Mouse (Mus musculus): ENCODE data around the gene Lta. TPM values are rescaled to one million over a fixed set of nuclear protein-coding genes. Genes with fewer than 3 reads are reported as not detected.

The Lta gene
- polyA plus RNA-seq, 1 experiment from 2014 or later: not detected

Small RNA genes lying within 50 kb of the gene (microRNA-seq; reads per million reads assigned to microRNA genes)
- not detected for gene Mir6973a
- not detected for gene Mir6974
- 5.1 reads per million, percentile 23 among the genes with 10 or more reads in this experiment for gene Mir6975
- 2.3 reads per million, percentile 6 among the genes with 10 or more reads in this experiment for gene Mir8094

Other genes with a start within 250 kb of the Lta start
- 0.08 and 0.26 TPM in 2 replicates for gene Hspa1b, start 246.1 kb downstream of the Lta start, polyA plus RNA-seq (2014; fragmentation: Nextera tagmentation; extraction: Ambion mirVana)
- gene Gm20481, start 235.4 kb downstream of the Lta start, polyA plus RNA-seq (2014; fragmentation: Nextera tagmentation; extraction: Ambion mirVana): not detected in 2 replicates
- 0.59 and 1.2 TPM in 2 replicates for gene Hspa1a, start 233.2 kb downstream of the Lta start, polyA plus RNA-seq (2014; fragmentation: Nextera tagmentation; extraction: Ambion mirVana)
- 1.4 and 2.0 TPM in 2 replicates for gene Hspa1l, start 232.6 kb downstream of the Lta start, polyA plus RNA-seq (2014; fragmentation: Nextera tagmentation; extraction: Ambion mirVana)
- 213 and 234 TPM in 2 replicates for gene Lsm2, start 223.5 kb downstream of the Lta start, polyA plus RNA-seq (2014; fragmentation: Nextera tagmentation; extraction: Ambion mirVana)
- gene Vars, start 204.4 kb downstream of the Lta start, polyA plus RNA-seq (2014; fragmentation: Nextera tagmentation; extraction: Ambion mirVana): 76.1 and 81.2 TPM in 2 replicates
- 0.07 TPM in 1 of 2 replicates, not detected in the other for gene Vwa7, start 188.8 kb downstream of the Lta start, polyA plus RNA-seq (2014; fragmentation: Nextera tagmentation; extraction: Ambion mirVana)
- 5.3 and 7.3 TPM in 2 replicates for gene Sapcd1, start 177.3 kb downstream of the Lta start, polyA plus RNA-seq (2014; fragmentation: Nextera tagmentation; extraction: Ambion mirVana)
- 5.0 and 5.2 TPM in 2 replicates for gene Msh5, start 158.6 kb downstream of the Lta start, polyA plus RNA-seq (2014; fragmentation: Nextera tagmentation; extraction: Ambion mirVana)
- gene Clic1, start 155.4 kb downstream of the Lta start, polyA plus RNA-seq (2014; fragmentation: Nextera tagmentation; extraction: Ambion mirVana): 73.8 and 83.9 TPM in 2 replicates
- 614 and 653 TPM in 2 replicates for gene Ddah2, start 146.3 kb downstream of the Lta start, polyA plus RNA-seq (2014; fragmentation: Nextera tagmentation; extraction: Ambion mirVana)
- gene Ly6g6c, start 140.0 kb downstream of the Lta start, polyA plus RNA-seq (2014; fragmentation: Nextera tagmentation; extraction: Ambion mirVana): not detected in 2 replicates
- 0.76 and 0.89 TPM in 2 replicates for gene Mpig6b, start 139.2 kb downstream of the Lta start, polyA plus RNA-seq (2014; fragmentation: Nextera tagmentation; extraction: Ambion mirVana)
- gene Ly6g6e, start 128.4 kb downstream of the Lta start, polyA plus RNA-seq (2014; fragmentation: Nextera tagmentation; extraction: Ambion mirVana): not detected in 2 replicates
- gene Ly6g6d, start 127.3 kb downstream of the Lta start, polyA plus RNA-seq (2014; fragmentation: Nextera tagmentation; extraction: Ambion mirVana): 0.97 and 1.5 TPM in 2 replicates
- gene Ly6g6f, start 119.7 kb downstream of the Lta start, polyA plus RNA-seq (2014; fragmentation: Nextera tagmentation; extraction: Ambion mirVana): 0.28 and 0.74 TPM in 2 replicates
- 40.5 and 45.2 TPM in 2 replicates for gene Abhd16a, start 116.1 kb downstream of the Lta start, polyA plus RNA-seq (2014; fragmentation: Nextera tagmentation; extraction: Ambion mirVana)
- not detected in 2 replicates for gene Ly6g5c, start 97.1 kb downstream of the Lta start, polyA plus RNA-seq (2014; fragmentation: Nextera tagmentation; extraction: Ambion mirVana)
- gene Ly6g5b, start 89.9 kb downstream of the Lta start, polyA plus RNA-seq (2014; fragmentation: Nextera tagmentation; extraction: Ambion mirVana): 0.86 and 1.2 TPM in 2 replicates
- 24.4 and 26.3 TPM in 2 replicates for gene Gpank1, start 83.9 kb downstream of the Lta start, polyA plus RNA-seq (2014; fragmentation: Nextera tagmentation; extraction: Ambion mirVana)
- gene Csnk2b, start 83.3 kb downstream of the Lta start, polyA plus RNA-seq (2014; fragmentation: Nextera tagmentation; extraction: Ambion mirVana): 293 and 299 TPM in 2 replicates
- 7.1 and 8.1 TPM in 2 replicates for gene D17H6S53E, start 79.0 kb downstream of the Lta start, polyA plus RNA-seq (2014; fragmentation: Nextera tagmentation; extraction: Ambion mirVana)
- gene Apom, start 73.3 kb downstream of the Lta start, polyA plus RNA-seq (2014; fragmentation: Nextera tagmentation; extraction: Ambion mirVana): 0.37 and 0.45 TPM in 2 replicates
- 96.0 and 104 TPM in 2 replicates for gene Bag6, start 70.2 kb downstream of the Lta start, polyA plus RNA-seq (2014; fragmentation: Nextera tagmentation; extraction: Ambion mirVana)
- gene Prrc2a, start 40.5 kb downstream of the Lta start, polyA plus RNA-seq (2014; fragmentation: Nextera tagmentation; extraction: Ambion mirVana): 138 and 153 TPM in 2 replicates
- 7.8 and 8.4 TPM in 2 replicates for gene Aif1, start 29.3 kb downstream of the Lta start, polyA plus RNA-seq (2014; fragmentation: Nextera tagmentation; extraction: Ambion mirVana)
- gene Lst1, start 16.9 kb downstream of the Lta start, polyA plus RNA-seq (2014; fragmentation: Nextera tagmentation; extraction: Ambion mirVana): 7.8 and 10.2 TPM in 2 replicates
- gene Ltb, start 10.9 kb downstream of the Lta start, polyA plus RNA-seq (2014; fragmentation: Nextera tagmentation; extraction: Ambion mirVana): 0.41 TPM in 1 of 2 replicates, not detected in the other
- gene Tnf, start 3.3 kb downstream of the Lta start, polyA plus RNA-seq (2014; fragmentation: Nextera tagmentation; extraction: Ambion mirVana): 0.26 TPM in 1 of 2 replicates, not detected in the other
- not detected in 2 replicates for gene Gm16181, start 15.5 kb upstream of the Lta start, polyA plus RNA-seq (2014; fragmentation: Nextera tagmentation; extraction: Ambion mirVana)
- 17.0 and 17.8 TPM in 2 replicates for gene Atp6v1g2, start 28.3 kb upstream of the Lta start, polyA plus RNA-seq (2014; fragmentation: Nextera tagmentation; extraction: Ambion mirVana)
- gene Nfkbil1, start 30.4 kb upstream of the Lta start, polyA plus RNA-seq (2014; fragmentation: Nextera tagmentation; extraction: Ambion mirVana): 3.3 and 4.4 TPM in 2 replicates
- gene Ddx39b, start 36.4 kb upstream of the Lta start, polyA plus RNA-seq (2014; fragmentation: Nextera tagmentation; extraction: Ambion mirVana): 649 and 657 TPM in 2 replicates
- 42.2 and 45.9 TPM in 2 replicates for gene H2-D1, start 57.4 kb upstream of the Lta start, polyA plus RNA-seq (2014; fragmentation: Nextera tagmentation; extraction: Ambion mirVana)
- gene H2-Q1, start 115.1 kb upstream of the Lta start, polyA plus RNA-seq (2014; fragmentation: Nextera tagmentation; extraction: Ambion mirVana): not detected in 2 replicates
- gene H2-Q2, start 136.9 kb upstream of the Lta start, polyA plus RNA-seq (2014; fragmentation: Nextera tagmentation; extraction: Ambion mirVana): 0.22 and 0.34 TPM in 2 replicates
- 1.9 and 2.5 TPM in 2 replicates for gene H2-Q4, start 174.3 kb upstream of the Lta start, polyA plus RNA-seq (2014; fragmentation: Nextera tagmentation; extraction: Ambion mirVana)
- gene H2-Q6, start 219.5 kb upstream of the Lta start, polyA plus RNA-seq (2014; fragmentation: Nextera tagmentation; extraction: Ambion mirVana): 0.33 and 0.93 TPM in 2 replicates
- gene H2-Q7, start 233.8 kb upstream of the Lta start, polyA plus RNA-seq (2014; fragmentation: Nextera tagmentation; extraction: Ambion mirVana): 9.3 and 10.0 TPM in 2 replicates

All from midbrain, embryonic 11.5 days (tissue).